Mouse (Mus musculus): ENCODE measurements around the gene Cstf3.

DNA sequence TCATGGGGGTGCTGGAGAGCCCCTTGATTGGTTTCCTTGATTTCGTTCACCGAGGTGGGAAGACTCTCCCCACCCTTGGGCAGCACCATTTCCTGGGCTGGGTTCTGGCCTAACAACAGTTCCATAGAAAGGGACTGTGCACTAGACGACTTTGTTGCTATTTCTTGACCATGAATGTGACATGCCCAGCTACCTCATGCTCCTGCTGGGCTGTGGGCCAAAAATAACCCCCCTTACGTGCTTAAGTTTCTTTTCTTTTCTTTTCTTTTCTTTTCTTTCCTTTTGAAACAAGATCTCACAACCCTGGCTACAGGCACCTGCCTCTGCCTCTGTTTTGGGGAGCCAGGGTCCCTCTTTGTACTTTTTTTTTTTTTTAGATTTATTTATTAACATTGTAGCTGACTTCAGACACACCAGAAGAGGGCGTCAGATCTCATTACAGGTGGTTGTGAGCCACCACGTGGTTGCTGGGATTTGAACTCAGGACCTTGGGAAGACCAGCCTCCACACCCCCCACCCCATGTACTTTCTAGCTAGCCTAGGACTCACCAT is 119.5 kb downstream of the Cstf3 start:
- no peak for TF ChIP-seq CTCF (IDR thresholded peaks at IDR 0.05; ENCODE audit: low read depth)
- no peak for TF ChIP-seq EP300 (IDR thresholded peaks at IDR 0.05; ENCODE audit: low read depth)

All from heart, postnatal 0 days (tissue).